Mouse (Mus musculus): ENCODE measurements around the gene Prmt9.

Gene Prmt9

GRCm38 (mm10) chr8:77549121-77549706, at the start of gene Prmt9:
Gene Prmt9 (plus strand): TSS chr8:77549397.
- 3% methylated on average over 42 of the region's 42 CpGs for WGBS

- WGBS: 97% methylated on average over 3 of the region's 3 CpGs
These were observed 48.9 kb upstream of the Prmt9 start for GRCm38 (mm10) chr8:77500264-77500663.

- WGBS: 82% methylated on average over 8 of the region's 8 CpGs
These were observed 48.1 kb upstream of the Prmt9 start for GRCm38 (mm10) chr8:77501131-77501530.

GRCm38 (mm10) chr8:77502547-77502946, 46.6 kb upstream of the Prmt9 start:
- WGBS: 96% methylated on average over 6 of the region's 6 CpGs

GRCm38 (mm10) chr8:77506539-77506938, 42.7 kb upstream of the Prmt9 start:
- 79% methylated on average over 7 of the region's 7 CpGs for WGBS

GRCm38 (mm10) chr8:77507510-77508035, 41.6 kb upstream of the Prmt9 start:
- 86% methylated on average over 10 of the region's 10 CpGs for WGBS

GRCm38 (mm10) chr8:77509044-77509443, 40.2 kb upstream of the Prmt9 start:
- WGBS: 84% methylated on average over 7 of the region's 7 CpGs

- WGBS: 91% methylated on average over 3 of the region's 3 CpGs
These were observed 38.8 kb upstream of the Prmt9 start for GRCm38 (mm10) chr8:77510426-77510825.

- 61% methylated on average over 13 of the region's 13 CpGs for WGBS
These were observed 37.3 kb upstream of the Prmt9 start for GRCm38 (mm10) chr8:77511750-77512493.

- 88% methylated on average over 8 of the region's 8 CpGs for WGBS
These were observed 34.0 kb upstream of the Prmt9 start for GRCm38 (mm10) chr8:77515201-77515600.

- WGBS: 79% methylated on average over 8 of the region's 8 CpGs
These were observed 33.4 kb upstream of the Prmt9 start for GRCm38 (mm10) chr8:77515786-77516185.

GRCm38 (mm10) chr8:77516845-77517244, 32.4 kb upstream of the Prmt9 start:
- 18% methylated on average over 10 of the region's 10 CpGs for WGBS

- 1% methylated on average over 89 of the region's 95 CpGs for WGBS
These were observed 31.6 kb upstream of the Prmt9 start, which contains the start of gene Arhgap10 for GRCm38 (mm10) chr8:77517301-77518200. Gene Arhgap10 (minus strand): TSS chr8:77517953.

GRCm38 (mm10) chr8:77518201-77519115, 30.7 kb upstream of the Prmt9 start:
- 5% methylated on average over 33 of the region's 33 CpGs for WGBS

GRCm38 (mm10) chr8:77520601-77521000, 28.6 kb upstream of the Prmt9 start:
- 99% methylated on average over 4 of the region's 4 CpGs for WGBS

GRCm38 (mm10) chr8:77521028-77521785, 28.0 kb upstream of the Prmt9 start:
- 88% methylated on average over 8 of the region's 8 CpGs for WGBS

- 66% methylated on average over 8 of the region's 8 CpGs for WGBS
These were observed 26.2 kb upstream of the Prmt9 start for GRCm38 (mm10) chr8:77522984-77523383.

GRCm38 (mm10) chr8:77524018-77524615, 25.1 kb upstream of the Prmt9 start:
- WGBS: 78% methylated on average over 14 of the region's 14 CpGs

- 96% methylated on average over 2 of the region's 2 CpGs for WGBS
These were observed 24.3 kb upstream of the Prmt9 start for GRCm38 (mm10) chr8:77524906-77525305.

GRCm38 (mm10) chr8:77526130-77526529, 23.1 kb upstream of the Prmt9 start:
- WGBS: 89% methylated on average over 8 of the region's 8 CpGs
